Mouse (Mus musculus) kidney, adult 2 months (tissue): Measurements from ENCODE around the gene Mrpl50. TPM values are rescaled to one million over a fixed set of nuclear protein-coding genes. Genes with fewer than 3 reads are reported as not detected.
"Not testable (repeated sequence)": the region's sequence is repeated elsewhere in the genome, so short reads cannot be mapped to it uniquely, and the experiment has no call there.

Experiments
- DNase-seq: peaks from one replicate; pipeline ENCODE4 v3.0.0; 2021
- H3K27ac ChIP-seq: fragments of 200-500 bp; 2 replicates; pipeline ENCODE4 v1.5.1; 2012; ENCODE audit warnings: low read depth, low read length, control low read depth, inconsistent platforms; ENCODE audit not compliant: insufficient read depth
- H3K27me3 ChIP-seq: fragments of 200-500 bp; replicated peaks from 2 replicates; pipeline ENCODE4 v1.6.1; 2012; ENCODE audit warnings: mild to moderate bottlenecking, moderate library complexity, low read length, inconsistent platforms; ENCODE audit not compliant: control insufficient read depth, insufficient read depth
- H3K36me3 ChIP-seq: fragments of 200-500 bp; 2 replicates; pipeline ENCODE4 v1.6.1; 2012; ENCODE audit warnings: mild to moderate bottlenecking, moderate library complexity, low read length, inconsistent platforms; ENCODE audit not compliant: control insufficient read depth, insufficient read depth
- H3K4me1 ChIP-seq: fragments of 200-500 bp; 2 replicates; pipeline ENCODE4 v1.6.1; 2011; ENCODE audit warnings: low read length; ENCODE audit not compliant: control insufficient read depth, insufficient read depth
- H3K4me3 ChIP-seq: fragments of 200-500 bp; 2 replicates; pipeline ENCODE4 v1.5.1; 2011; ENCODE audit warnings: mild to moderate bottlenecking, low read depth, low read length, control low read depth; ENCODE audit not compliant: insufficient read depth
- CTCF ChIP-seq: fragments of 200-500 bp; conservative IDR thresholded peaks from 2 replicates; pipeline ENCODE4 v1.5.1; 2011; ENCODE audit warnings: low read depth, mild to moderate bottlenecking, control low read depth, low read length, moderate library complexity, mixed read lengths; ENCODE audit not compliant: insufficient read depth, insufficient read length
- POLR2A ChIP-seq: fragments of 200-500 bp; IDR thresholded peaks from one replicate; pipeline ENCODE4 v1.6.1; 2011; ENCODE audit warnings: low read depth, low read length, control low read depth
- WGBS: fragments of 180-500 bp; shearing (Covaris S2); methylation state at CpG from one replicate; pipeline ENCODE4 v1.1.7; 2018; 5-methylcytosine and 5-hydroxymethylcytosine counted together
- polyA plus RNA-seq: library from polyadenylated mRNA; depleted of rRNA; stranded (reverse); fragments of >200 nt; gene quantifications from 2 replicates; pipeline ENCODE4 v1.2.3, GENCODE M21; 2012

Mrpl50 gene
- polyA plus RNA-seq, 1 experiment = 21.2 TPM

DNA sequence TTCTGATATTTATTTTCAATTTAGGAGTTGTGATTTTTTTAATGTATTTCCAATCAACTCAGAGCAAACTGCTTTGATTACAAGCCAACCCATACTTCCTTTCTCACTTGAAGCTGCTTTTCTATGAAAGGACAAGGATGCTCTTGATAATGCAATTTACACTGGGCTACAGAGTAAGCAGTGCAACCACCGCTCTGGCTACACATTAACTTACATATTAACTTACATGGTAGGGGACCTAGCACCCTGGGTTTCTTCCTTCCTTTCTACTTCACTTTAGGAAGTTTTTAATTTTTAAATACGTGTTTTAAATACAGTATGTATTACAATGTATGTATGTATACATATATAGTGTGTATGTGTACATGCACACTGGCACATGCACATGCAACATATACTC, 11.7 kb downstream of the Mrpl50 start:
- Histone ChIP-seq H3K27ac (no peak overlapping the region), H3K4me1 (peaks cover 8% of the 10 kb centered on the region; the same call in 1 of the 2 replicates), H3K27me3 (no peaks in the 10 kb centered on the region), H3K36me3 (peaks cover 9% of the 10 kb centered on the region), H3K4me3 (no peak overlapping the region)
- TF ChIP-seq CTCF = no peak
- TF ChIP-seq POLR2A = no peak
- WGBS = 60% methylated on average over 2 of the region's 2 CpGs
- peak; percentile 57 for DNase-seq

DNA sequence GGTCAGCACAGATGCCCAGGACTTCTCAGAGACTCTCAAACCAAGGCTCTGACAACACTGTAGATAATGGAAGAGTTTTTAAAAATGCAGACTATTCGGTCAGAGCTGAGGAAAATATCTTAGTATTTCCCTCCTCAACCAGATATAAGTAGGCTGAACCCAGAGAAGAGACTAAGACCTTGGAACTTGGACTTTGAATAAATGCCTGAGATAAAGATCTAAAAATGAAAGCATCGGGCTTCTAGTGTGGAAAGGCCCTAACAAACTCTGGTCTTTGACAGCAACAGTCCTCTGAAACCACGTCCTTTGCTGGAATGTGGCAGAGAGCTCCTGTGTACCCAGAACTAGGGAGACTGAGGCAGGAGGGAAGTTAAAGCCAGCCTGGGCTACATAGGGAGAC, 14.5 kb downstream of the Mrpl50 start, which contains the start of gene Baat:
Gene Baat (minus strand): TSS at position 172 of the 400 bp plus-strand sequence.
- peaks cover 7% of the 10 kb centered on the region; the same call in 1 of the 2 replicates for H3K4me1 ChIP-seq
- H3K27ac ChIP-seq = no peak within 1 kb of the TSS
- no peaks in the 10 kb centered on the region for H3K27me3 ChIP-seq
- TF ChIP-seq POLR2A (no peak), CTCF (no peak)
- H3K4me3 ChIP-seq = no peak within 1 kb of the TSS
- peak; percentile 37 for DNase-seq
- WGBS = 48% methylated on average over 3 of the region's 3 CpGs
- H3K36me3 ChIP-seq = no peaks in the 10 kb centered on the region

GRCm38 (mm10) chr4:49503563-49503962, 17.3 kb downstream of the Mrpl50 start:
- Histone ChIP-seq H3K4me3 (no peak overlapping the region), H3K4me1 (peaks cover 4% of the 10 kb centered on the region; the same call in 1 of the 2 replicates), H3K27ac (no peak overlapping the region), H3K36me3 (no peaks in the 10 kb centered on the region), H3K27me3 (no peaks in the 10 kb centered on the region)
- TF ChIP-seq CTCF (no peak), POLR2A (no peak)
- 87% methylated on average over 1 of the region's 1 CpGs for WGBS
- DNase-seq = no peak

DNA sequence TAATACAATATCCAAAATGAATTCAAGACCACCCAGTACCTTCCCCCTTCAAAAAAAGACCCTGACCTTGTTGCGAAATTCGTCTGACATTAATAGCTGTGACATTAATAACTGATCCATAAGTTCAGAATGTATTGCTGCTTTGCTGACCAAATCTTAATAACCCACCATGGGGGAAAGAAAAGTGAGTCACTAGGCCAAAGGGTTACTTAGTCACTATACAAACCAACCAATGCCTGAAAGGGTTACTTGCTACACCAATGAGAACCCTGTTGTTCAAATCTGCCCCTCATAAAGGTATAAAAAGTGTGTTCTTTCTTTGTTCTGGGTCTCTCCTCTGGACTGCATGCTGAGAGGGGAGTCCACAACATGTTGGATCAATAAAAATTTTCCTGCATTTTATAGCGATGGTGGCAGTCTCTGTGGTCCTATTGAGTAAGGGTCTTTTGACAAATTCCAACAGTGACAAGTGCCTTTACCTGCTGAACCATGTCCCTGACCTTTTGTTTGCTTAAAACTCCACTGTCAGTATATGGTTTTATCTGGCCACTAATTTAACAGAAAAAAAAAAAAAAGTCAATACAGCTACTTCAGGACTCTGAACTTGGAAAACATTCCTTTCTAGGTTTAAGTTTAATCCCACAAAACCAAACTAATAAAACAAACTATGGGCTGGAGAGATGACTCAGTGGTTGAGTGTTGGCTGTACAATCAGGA, 34.8 kb downstream of the Mrpl50 start:
- peak overlapping the region; percentile 97 for H3K27ac ChIP-seq
- H3K4me1 ChIP-seq, H3K27me3 ChIP-seq, H3K4me3 ChIP-seq, H3K36me3 ChIP-seq: not testable (repeated sequence)
- 65% methylated on average over 3 of the region's 3 CpGs for WGBS
- peak; percentile 38 for DNase-seq

GRCm38 (mm10) chr4:49485442-49485841, 35.5 kb downstream of the Mrpl50 start:
- peak overlapping the region; percentile 99 for H3K27ac ChIP-seq

GRCm38 (mm10) chr4:49480896-49481295, 40.0 kb downstream of the Mrpl50 start:
- Histone ChIP-seq H3K36me3 (no peaks in the 10 kb centered on the region), H3K27ac (no peak overlapping the region), H3K4me1 (0 out of 2 replicates have a peak, but pooled peaks cover 4% of the 10 kb centered on the region), H3K27me3 (no peaks in the 10 kb centered on the region), H3K4me3 (no peak overlapping the region)
- no peak for DNase-seq
- TF ChIP-seq POLR2A (no peak), CTCF (no peak)
- WGBS = 62% methylated on average over 3 of the region's 3 CpGs

More at GRCm38 (mm10) chr4:49485442-49485841, 35.5 kb downstream of the Mrpl50 start:
- H3K4me3 ChIP-seq = no peak overlapping the region
- peak; percentile 91 for DNase-seq
- H3K36me3 ChIP-seq = no peaks in the 10 kb centered on the region
- H3K27me3 ChIP-seq = no peaks in the 10 kb centered on the region
- H3K4me1 ChIP-seq = peaks cover 4% of the 10 kb centered on the region; the same call in 1 of the 2 replicates
- TF ChIP-seq POLR2A = no peak
- TF ChIP-seq CTCF = no peak

DNA sequence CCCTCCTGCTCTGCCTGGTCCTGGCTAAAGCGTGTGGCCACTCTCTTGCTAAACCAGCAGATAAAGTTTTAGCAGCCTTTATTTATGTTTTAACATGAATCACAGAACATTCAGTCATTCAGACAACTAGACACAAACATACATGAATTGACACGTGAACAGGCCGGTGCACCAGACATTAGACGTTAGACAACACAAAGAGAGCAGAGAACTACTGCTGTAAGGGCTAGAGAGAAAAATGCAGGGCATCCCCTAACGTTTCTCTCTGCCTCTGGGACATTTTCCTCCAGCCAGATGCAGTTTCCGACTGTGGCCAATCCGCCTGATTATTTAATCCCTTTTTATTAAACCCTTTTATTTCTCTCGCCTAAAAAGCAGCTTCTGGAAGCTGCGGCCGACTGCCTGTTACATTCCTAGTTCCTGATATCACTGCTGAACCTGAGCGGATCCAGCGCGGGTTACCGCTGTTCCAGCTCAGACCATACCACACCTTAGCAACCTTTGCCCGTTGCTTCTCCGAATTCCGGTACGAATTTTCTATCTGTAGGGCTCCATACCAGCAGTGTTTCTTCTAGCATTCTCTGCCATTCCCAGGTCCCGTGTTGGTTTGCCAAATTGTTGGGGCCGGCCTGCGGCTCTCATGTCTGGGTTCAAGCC, 40.7 kb downstream of the Mrpl50 start:
- Histone ChIP-seq H3K4me1 (0 out of 2 replicates have a peak, but pooled peaks cover 3% of the 10 kb centered on the region), H3K36me3 (no peaks in the 10 kb centered on the region), H3K27ac (peak overlapping the region; percentile 41; the same call in 1 of the 2 replicates), H3K4me3 (no peak overlapping the region), H3K27me3 (no peaks in the 10 kb centered on the region)
- TF ChIP-seq CTCF (no peak), POLR2A (no peak)
- peak; percentile 64 for DNase-seq
- 23% methylated on average over 21 of the region's 21 CpGs for WGBS

- H3K4me1 ChIP-seq, H3K27me3 ChIP-seq, H3K36me3 ChIP-seq, H3K4me3 ChIP-seq, H3K27ac ChIP-seq, DNase-seq: not testable (repeated sequence)
- WGBS = 42% methylated on average over 2 of the region's 2 CpGs
These were observed 41.9 kb downstream of the Mrpl50 start for GRCm38 (mm10) chr4:49479035-49479434.
